Mouse (Mus musculus): ENCODE data around the gene Nptx1.

- no peak for TF ChIP-seq CTCF (IDR thresholded peaks at IDR 0.05; ENCODE audit: low read depth)
- no peak for TF ChIP-seq EP300 (IDR thresholded peaks at IDR 0.05; ENCODE audit: low read depth)
These were observed 7.6 kb downstream of the Nptx1 start for GRCm38 (mm10) chr11:119539944-119540343.
